Mouse (Mus musculus) thymus, postnatal 25 days (tissue): ENCODE data around the gene Btk.
A peak's percentile ranks its signal among the peaks of the same experiment; 100 is the strongest.

ENCODE experiments used
- DNase-seq: peaks from one replicate; pipeline ENCODE4 v3.0.0; 2022

Gene Btk

DNA sequence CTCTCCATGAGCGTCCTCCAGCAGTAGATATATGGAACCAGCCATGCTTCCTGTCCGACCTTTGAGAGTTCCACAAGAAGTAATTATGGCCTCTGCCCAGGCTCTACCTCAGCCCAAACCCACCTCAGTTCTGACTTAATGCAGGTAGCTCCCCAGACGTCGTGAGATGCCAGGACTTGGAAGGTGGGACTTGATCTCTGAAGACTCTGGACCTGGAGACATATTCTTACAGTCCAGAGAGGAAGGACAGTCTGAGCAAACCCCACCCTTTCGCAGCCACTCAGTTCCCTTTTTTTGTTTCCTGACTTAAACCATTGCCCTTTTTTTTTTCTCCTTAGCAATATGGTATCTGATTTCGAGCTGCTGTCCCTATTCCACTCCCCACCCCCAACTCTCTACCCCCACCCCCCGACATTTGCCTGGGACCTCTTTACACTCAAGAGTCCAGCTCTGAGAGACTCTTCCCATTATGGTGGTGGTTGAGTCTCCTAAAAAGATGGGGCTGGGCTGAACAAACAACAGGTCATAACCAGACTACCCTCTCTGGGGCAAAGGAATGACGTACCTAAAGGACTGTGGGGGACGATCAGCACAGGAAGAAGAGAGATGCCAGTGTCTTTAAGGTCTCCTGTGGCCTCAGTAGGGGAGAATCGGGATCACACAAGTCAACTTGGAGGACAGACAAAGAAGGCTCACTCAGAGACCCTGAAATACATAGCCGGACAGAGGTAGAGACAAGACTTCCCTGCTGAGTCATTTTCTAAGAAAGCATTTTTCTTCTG is at the start of gene Btk:
Btk (minus strand) TSS at position 683 of the 782 bp plus-strand sequence.
- DNase-seq = no peak

DNA sequence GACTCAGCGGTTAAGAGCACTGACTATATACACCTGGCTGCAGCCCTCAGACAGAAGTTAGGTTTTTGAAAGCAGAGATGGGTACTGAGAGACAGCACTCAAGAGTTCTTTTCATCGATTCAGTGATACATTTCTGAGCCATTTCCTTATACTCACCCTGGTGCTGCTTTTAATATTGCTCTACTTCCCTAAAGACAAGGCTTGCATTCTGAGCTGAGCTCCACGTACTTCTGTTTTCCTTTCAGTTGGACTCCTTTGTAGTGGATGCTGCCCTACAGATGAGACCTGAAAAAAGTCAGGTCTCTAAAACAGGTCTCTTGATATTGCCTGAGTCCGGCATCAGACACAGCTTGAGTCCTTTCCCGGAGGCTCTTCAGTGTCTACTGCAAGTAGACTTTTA is 49.3 kb upstream of the Btk start:
- DNase-seq = no peak

DNA sequence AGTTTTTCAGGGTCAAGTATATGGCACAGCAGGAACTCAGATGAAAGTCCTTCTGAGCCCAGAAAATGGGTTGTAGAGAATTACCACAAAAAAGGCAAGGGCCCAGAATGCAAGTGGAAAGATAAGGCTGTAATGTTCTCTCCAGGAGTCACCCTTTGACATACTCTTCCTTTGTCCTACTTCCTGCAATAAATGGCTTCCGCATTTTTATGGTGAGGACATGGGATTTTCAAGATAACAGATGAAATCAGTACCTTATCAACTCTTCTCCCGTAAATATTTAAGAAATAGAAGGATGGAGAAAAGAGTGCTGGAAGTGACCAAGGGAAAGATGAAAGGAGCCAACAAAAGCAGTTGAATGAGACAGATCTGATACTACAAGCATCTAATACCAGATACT is 44.8 kb upstream of the Btk start:
- DNase-seq = no peak

DNA sequence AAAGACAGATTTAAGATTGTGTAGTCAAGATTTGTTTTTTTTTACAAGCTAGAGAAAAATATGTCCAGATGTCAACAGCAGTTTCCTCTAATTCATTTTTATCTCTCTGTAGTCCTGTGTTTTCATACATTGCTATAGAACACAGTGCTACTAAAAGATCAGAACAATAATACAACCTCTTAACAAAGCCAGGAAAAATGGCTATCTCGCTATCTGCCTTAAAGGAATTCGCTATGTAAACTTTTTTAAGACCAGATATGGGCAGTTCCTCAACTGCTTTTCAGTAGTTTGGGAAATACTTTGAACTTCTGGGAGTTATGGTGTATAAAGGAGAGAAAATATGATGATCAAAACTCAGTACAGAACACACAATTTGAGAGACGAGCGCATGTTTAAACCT is 40.0 kb upstream of the Btk start:
- no peak for DNase-seq

DNA sequence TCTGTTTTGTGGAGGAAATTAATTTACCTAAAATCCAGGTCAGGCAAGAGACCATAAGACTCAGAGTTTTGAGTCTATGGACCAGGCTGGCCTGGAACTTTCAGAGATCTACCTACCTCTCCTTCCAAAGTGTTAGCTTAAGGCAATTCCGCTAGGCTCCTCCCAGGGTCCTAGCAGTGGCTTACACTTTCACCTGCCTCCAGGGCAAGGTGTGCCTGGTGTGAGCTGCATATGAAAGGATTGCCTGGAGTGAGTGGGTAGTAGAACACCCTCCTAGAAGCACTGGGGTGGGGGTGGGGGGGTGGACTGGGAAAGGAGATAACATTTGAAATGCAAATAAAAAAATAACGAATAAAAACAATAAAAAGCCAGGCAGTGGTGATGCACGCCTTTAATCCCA is 38.3 kb upstream of the Btk start:
- no peak for DNase-seq

DNA sequence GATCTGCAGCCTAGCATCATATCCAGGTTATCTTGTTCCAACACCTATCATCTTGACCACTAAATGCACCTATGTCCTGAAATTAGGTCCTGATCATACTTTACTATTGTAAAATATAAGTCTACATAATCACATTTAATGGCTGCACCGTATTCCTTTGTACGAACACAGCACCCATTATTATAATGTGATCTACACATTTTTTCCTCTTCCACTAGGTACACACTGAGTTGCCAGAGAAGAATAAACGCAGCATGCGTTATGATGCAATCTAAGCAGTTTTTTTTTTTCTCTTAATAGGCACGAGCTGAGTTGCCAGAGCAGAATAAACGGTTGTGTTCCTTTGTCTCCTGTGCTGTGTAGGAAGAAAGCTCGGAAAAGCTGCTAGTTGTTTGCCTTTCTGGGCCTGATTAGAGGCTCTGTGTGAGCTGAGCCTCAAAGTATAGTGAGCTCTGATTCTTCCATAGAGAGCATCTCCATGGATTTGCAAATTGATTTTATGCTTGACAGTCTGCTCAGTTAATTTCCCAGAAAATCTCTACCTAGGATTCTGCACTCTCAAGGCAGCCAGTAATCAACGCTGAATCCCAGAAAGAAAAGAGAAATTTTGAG is 37.0 kb upstream of the Btk start:
- no peak for DNase-seq

DNA sequence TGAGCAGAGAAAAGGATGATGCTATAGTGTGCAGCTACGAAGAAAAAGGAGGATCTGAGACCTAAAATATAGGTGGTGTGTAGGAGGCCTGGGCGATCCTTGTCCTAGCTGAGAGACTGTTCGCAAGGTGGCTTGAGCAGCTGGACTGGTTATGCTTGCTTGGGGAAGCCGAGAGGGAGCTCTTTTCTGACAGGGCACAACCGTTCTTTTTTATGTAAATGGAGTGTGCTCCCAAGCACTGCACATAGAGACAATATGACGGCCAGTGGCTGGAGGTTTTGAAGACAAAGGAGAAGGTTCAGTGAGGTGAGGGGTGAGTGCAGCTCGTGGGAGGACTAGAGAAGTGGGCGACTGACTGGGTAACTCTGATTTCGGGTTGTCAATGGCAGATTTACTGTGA is 36.3 kb upstream of the Btk start:
- no peak for DNase-seq

DNA sequence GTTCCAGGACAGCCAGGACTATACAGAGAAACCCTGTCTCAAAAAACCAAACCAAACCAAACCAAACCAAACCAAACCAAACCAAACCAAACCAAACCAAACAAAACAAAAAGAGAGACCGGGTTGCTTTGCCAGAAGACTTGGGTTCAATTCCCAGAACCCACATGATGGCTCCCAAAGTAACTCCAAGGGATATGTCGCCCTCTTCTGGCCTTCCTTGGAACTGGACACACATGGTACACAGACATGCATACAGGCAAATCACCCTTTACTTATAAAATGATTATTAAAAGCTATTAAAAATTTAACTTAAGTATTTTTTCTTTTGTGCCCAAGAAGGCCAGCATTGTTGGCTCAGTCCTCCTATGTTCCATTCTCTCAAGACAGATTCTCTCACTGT is 30.9 kb upstream of the Btk start:
- peak; percentile 35 for DNase-seq

DNA sequence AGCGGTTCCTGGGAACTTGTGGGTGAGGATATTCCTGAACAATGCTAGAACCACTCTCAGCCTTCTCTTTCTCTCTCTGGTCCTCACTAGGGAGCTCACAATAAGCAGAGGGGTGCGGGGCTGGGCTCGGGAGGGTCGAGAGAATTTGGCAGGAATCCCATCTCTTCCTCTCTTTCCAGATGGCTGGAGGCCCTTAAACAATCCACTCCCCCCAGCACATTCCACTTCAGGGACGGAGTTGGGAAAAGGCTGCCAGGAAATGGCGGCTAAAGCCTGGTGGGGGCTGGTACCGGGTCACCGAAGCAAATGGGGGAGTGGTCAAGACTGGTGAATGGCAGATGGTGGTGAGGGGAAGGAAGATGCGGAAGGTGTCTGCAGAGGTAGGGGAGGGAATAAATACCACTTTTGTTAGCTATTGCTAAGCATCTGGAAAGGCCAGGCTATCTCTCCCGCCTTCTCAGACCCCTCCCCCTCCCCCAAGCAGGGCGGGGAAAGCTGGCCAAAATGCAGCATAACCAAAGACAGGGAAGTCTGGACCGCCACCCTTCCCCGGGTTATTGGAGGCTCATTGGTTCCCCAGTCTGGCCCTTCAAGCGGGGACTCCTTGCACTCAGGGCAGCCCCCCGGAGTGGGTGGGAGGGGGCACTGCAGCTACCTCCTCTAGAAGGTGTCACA is 29.1 kb upstream of the Btk start:
- peak; percentile 6 for DNase-seq

DNA sequence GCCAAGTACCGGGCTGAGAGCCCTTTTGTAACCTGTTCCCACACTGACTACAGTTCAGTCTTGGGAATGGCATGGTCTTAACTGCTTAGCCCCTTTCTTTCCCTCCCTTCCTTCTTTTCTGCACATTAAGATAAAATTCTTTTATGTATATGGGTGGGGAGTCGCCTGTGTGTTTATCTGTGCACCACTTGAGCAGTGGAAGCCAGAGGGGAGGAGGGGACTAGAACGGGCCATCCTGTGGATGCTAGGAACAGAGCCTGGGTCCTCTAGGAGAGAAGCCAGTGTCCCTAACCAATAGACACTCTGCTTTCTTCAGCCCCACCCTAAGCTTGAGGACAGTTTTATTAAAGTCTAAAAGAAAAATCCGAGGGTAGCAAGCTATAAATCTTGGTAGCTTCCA is 27.6 kb upstream of the Btk start:
- DNase-seq = no peak

DNA sequence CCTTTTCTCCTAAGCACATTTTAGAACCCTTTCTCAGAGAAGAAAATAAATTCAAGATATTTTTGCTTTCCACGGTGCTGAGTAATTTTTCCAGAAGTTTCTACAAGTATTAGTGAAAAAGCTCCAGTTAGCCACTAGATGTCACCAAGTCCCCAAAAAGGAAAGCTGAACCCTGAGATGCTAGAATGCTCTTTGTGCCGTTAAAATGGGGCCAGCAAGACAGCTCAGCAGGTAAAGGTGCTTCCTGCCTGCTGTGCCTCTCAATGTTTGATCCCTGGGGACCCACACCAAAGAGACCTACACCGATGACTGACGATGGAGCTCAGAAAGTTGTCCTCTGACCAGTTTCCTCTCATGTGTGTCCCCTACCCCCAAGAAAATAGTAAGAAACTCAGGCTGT is 26.1 kb upstream of the Btk start:
- DNase-seq = peak; percentile 29

DNA sequence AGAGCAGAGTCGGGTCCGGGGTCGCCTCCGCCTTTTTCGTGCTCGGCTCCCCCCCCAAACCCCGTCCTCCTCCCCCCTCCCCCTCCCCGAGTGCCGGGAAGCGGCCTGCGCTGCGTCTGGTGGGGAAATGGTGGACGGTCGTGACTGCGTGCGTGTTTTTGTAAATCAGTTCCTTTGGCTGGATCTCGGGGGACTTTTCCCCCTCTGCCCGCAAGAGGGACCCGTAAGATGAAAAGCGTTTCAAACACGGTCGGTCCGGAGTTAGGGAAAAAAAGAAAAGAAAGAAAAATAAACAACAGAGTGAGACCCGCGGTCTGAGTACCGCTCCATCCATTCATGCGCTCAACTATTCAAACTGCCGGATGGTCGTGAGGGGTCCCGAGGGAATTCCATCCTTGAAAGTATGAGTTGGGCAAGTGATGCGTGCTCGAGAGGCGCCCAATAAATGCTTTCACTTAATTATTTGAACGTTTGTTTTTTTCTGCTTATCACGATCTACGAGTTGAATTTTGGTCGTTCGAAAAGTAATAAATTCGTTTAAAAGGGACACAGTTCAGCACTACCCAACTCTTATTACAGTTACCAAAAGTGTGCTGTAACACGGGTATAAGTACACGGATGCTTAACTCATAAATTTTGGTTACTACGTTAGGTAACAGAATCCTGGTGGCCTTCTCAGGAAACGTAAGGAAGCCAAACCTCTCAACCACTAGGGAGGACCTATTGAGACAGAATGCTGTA is 18.2 kb upstream of the Btk start:
- no peak for DNase-seq

DNA sequence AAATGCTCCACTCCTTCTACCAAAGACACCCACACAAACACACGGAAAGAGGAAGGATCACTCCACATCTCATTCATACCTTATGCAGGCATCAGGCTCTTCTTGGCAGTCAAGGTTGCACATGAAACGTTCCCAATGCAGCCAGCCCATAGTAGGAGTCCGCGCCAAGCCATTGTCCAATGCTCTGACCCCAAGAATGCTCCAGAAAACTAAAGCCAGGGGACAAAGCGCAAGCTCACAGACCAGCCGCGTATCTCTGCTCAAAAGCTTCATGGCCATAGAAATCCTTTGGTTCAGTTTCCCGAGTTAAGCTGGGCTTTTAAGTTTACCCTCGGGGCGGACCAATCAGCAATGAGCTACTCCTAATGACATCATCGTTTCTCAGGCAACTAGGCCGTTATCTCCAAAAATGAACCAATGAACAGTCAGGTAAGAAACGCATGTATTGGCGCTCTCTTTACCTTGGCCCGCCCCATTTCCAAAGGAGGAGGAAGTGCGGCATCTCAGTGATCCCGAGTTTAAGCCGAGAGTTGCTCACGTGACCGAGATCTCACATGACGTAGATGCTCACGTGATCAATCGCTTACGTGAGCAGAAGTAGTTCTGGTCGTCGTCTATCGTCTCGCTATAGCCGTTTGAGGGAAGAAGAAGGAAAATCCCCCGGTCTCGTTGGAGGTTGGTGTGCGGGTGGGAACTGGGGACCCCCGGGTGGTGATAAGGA is 17.4 kb upstream of the Btk start, which contains the start of the genes Gla and Hnrnph2:
Gla (minus strand) TSS at position 467 of the 721 bp plus-strand sequence.
Hnrnph2 (plus strand) TSS at position 521 of the 721 bp plus-strand sequence.
- DNase-seq = peak; percentile 87

DNA sequence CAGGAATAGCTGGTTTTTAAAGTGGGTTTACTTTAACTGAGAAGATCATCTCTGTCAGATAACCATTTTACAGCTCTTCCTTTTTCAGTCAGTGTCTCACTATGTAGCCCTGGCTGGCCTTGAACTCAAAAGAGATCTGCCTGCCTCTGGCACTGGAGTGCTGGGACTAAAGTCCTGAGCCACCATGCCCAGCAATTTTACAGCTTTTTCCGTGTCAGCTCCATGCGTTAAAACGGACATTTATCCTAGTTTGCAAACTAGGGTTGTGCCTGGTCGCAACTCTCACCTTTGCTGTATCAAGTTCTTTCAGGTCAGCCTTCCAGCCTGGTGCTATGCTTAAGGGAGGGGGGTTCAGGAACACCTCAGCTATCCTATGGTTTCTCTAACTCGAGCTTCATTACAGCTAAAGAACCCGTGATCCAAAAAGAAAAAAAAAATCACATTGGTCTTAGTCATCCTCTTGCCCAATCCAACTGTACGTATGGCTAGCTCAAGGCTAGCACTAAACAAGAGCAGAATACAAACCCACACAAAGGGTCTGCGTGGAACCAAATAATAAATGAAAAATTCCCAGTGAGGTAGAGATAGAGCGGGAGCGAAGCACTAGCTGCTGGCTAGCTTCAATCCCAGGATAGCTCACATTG is 16.7 kb upstream of the Btk start:
- no peak for DNase-seq

DNA sequence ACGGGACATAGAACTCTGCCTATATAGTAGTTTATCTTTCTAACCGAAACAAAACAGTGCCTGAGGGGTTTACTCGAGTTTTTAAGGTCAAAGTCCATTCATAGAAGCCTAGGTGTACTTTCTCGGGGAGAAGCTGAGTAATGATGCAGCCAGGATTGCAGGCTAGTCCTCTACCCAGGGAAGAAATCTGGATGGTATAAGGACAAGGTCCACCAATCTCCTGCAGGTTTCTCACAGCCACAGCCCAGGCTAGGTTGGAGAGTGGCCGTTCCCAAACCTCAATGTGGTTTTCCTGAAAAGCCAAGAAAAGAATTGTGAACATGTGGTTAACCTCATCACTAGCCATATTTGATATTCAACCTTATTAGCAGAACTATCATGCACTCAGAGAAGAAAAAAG is 6.5 kb upstream of the Btk start:
- DNase-seq = no peak

DNA sequence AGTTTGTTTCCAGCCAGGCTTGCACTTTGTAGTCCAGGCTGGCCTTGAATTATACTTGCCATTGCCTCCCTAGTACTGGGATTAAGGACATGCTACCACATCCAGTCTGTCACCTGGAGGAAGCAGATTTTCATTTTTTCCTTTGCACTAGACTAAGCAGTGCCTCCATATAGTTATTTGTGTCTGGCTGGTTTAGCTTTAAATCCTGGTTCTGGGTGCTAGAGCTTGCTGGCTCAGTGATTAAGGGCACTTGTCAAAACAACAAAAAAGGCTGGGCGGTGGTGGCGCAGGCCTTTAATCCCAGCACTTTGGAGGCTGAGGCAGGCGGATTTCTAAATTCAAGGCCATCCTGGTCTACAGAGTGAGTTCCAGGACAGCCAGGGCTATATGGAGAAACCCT is 5.6 kb upstream of the Btk start:
- no peak for DNase-seq

DNA sequence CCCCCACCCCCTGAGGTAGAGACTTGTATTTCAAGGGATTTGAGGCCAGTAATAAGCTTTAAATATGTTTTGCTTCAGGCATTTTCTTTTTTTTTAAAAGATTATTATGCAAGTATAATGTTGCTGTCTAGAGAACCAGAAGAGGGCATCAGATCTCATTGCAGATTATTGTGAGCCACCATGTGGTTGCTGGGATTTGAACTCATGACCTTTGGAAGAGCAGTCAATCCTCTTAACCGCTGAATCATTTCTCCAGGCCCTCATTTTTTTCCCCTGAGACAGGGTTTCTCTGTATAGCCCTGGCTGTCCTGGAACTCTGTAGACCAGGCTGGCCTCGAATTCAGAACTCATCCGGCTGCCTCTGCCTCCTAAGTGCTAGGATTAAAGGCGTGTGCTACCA is 4.9 kb upstream of the Btk start:
- DNase-seq = no peak

DNA sequence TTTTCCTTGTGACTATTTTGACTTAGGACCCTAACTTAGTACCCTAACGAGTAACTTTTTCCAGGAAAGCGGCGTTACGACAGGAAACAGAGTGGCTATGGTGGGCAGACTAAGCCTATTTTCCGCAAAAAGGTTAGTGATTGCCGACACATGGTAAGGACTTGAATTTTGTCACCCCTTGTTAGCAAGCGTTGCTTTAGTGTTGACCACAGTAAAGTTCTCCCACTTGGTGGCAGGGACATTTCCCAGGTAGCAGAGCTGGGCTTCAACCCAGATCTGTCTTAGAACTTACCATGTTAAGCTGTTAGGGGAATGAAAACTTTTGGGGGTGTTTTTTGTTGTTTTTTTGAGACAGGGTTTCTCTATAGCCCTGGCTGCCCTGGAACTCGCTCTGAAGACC is 3.1 kb upstream of the Btk start:
- DNase-seq = no peak

DNA sequence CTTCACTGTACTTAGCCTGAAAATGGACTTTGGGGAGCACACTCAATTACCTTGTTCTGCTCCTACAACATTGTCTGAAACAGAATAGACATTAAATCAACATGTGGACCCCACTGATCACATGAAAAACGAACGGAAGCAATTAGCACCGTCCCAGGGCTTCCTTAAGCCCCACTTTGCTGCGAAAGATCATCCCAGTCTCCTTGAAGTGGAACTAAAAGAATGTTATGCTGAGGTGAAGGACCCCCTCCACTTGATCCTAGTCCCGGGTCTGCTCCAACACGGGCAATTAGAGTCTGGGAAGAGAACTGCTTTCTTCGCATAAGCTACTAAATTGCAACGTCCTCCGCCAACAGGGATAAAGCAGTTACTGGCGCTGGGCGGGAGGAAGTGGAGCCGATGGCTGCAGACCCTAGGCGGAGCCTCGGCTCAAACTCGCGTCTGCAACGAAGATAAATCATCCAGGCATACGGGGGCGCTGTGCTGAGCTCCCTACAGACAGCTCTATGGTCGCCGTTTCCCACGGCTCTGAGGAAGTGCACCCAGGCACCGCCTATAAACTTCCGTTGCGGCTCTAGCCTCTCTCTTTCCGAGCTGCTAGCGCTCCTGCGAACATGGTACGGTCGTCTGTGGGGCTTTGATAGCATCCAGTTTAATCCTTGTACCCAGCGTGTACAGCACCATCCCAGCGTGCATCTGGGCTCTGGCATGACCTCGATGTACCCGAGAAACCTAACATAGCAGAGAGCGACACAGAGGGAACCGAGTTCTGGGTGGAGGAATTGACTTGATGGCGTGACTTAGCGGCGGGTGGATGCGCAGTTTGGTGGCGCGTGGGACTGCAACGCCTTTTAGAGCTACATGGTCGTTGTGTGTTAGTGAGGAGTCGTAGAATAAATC is 2.0 kb upstream of the Btk start, which contains the start of gene Rpl36a:
Rpl36a (plus strand) TSS at position 552 of the 900 bp plus-strand sequence.
- peak; percentile 91 for DNase-seq

DNA sequence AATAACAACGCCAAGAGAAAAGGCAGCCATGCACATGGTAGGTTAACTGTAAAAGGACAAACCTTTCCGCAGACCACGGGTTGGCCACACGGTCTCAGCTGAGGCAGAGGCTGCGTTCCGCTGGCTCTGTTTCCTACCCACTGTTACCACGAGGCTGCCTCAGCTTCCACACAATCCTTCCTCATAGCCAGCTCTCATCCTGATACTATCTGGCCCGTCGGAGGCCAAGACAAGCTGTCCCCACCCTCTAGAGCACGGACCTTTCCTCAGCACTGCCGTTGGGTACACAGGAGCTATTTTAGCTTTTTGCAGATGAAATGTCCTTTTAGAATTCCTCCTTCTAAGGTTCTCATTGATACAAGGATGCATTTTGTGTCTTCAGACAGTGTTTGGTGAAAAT is 1.1 kb downstream of the Btk start:
- DNase-seq = no peak
